Mouse (Mus musculus): ENCODE data around the gene Arhgap22. TPM values are rescaled to one million over a fixed set of nuclear protein-coding genes. Genes with fewer than 3 reads are reported as not detected.

Arhgap22 gene
- total RNA-seq, 2 experiments from 2014 or later: not detected

GRCm38 (mm10) chr14:33260131-33260530 is 46.3 kb downstream of the Arhgap22 start:
- ATAC-seq (replicated peaks; ENCODE audit: low FRiP score, low TSS enrichment, poor library complexity, severe bottlenecking): no peak

GRCm38 (mm10) chr14:33264795-33265194 is 51.0 kb downstream of the Arhgap22 start:
- ATAC-seq (replicated peaks; ENCODE audit: low FRiP score, low TSS enrichment, poor library complexity, severe bottlenecking): no peak

- no peak for ATAC-seq (replicated peaks; ENCODE audit: low FRiP score, low TSS enrichment, poor library complexity, severe bottlenecking)
Measured at GRCm38 (mm10) chr14:33276240-33276639, 62.4 kb downstream of the Arhgap22 start.

GRCm38 (mm10) chr14:33278374-33278773 is 64.5 kb downstream of the Arhgap22 start:
- no peak for ATAC-seq (replicated peaks; ENCODE audit: low FRiP score, low TSS enrichment, poor library complexity, severe bottlenecking)

GRCm38 (mm10) chr14:33280921-33281320 is 67.1 kb downstream of the Arhgap22 start:
- ATAC-seq (replicated peaks; ENCODE audit: low FRiP score, low TSS enrichment, poor library complexity, severe bottlenecking): no peak

- no peak for ATAC-seq (replicated peaks; ENCODE audit: low FRiP score, low TSS enrichment, poor library complexity, severe bottlenecking)
Measured at GRCm38 (mm10) chr14:33282447-33282846, 68.6 kb downstream of the Arhgap22 start.

- no peak for ATAC-seq (replicated peaks; ENCODE audit: low FRiP score, low TSS enrichment, poor library complexity, severe bottlenecking)
Measured at GRCm38 (mm10) chr14:33287920-33288319, 74.1 kb downstream of the Arhgap22 start.

GRCm38 (mm10) chr14:33290038-33290437 is 76.2 kb downstream of the Arhgap22 start:
- no peak for ATAC-seq (replicated peaks; ENCODE audit: low FRiP score, low TSS enrichment, poor library complexity, severe bottlenecking)

- ATAC-seq (replicated peaks; ENCODE audit: low FRiP score, low TSS enrichment, poor library complexity, severe bottlenecking): peak; percentile 81
Measured at GRCm38 (mm10) chr14:33294488-33294887, 80.7 kb downstream of the Arhgap22 start.

- ATAC-seq (replicated peaks; ENCODE audit: low FRiP score, low TSS enrichment, poor library complexity, severe bottlenecking): no peak
Measured at GRCm38 (mm10) chr14:33296698-33297341, 83.0 kb downstream of the Arhgap22 start.

GRCm38 (mm10) chr14:33300591-33300990 is 86.8 kb downstream of the Arhgap22 start:
- ATAC-seq (replicated peaks; ENCODE audit: low FRiP score, low TSS enrichment, poor library complexity, severe bottlenecking): no peak

- peak; percentile 88 for ATAC-seq (replicated peaks; ENCODE audit: low FRiP score, low TSS enrichment, poor library complexity, severe bottlenecking)
Measured at GRCm38 (mm10) chr14:33303348-33303819, 89.6 kb downstream of the Arhgap22 start.

- ATAC-seq (replicated peaks; ENCODE audit: low FRiP score, low TSS enrichment, poor library complexity, severe bottlenecking): no peak
Measured at GRCm38 (mm10) chr14:33305645-33306281, 91.9 kb downstream of the Arhgap22 start.

GRCm38 (mm10) chr14:33310719-33311118 is 96.9 kb downstream of the Arhgap22 start:
- no peak for ATAC-seq (replicated peaks; ENCODE audit: low FRiP score, low TSS enrichment, poor library complexity, severe bottlenecking)

GRCm38 (mm10) chr14:33312309-33312708 is 98.5 kb downstream of the Arhgap22 start:
- no peak for ATAC-seq (replicated peaks; ENCODE audit: low FRiP score, low TSS enrichment, poor library complexity, severe bottlenecking)

GRCm38 (mm10) chr14:33313624-33314023 is 99.8 kb downstream of the Arhgap22 start:
- peak; percentile 83 for ATAC-seq (replicated peaks; ENCODE audit: low FRiP score, low TSS enrichment, poor library complexity, severe bottlenecking)

GRCm38 (mm10) chr14:33314160-33314559 is 100.3 kb downstream of the Arhgap22 start:
- ATAC-seq (replicated peaks; ENCODE audit: low FRiP score, low TSS enrichment, poor library complexity, severe bottlenecking): no peak

- no peak for ATAC-seq (replicated peaks; ENCODE audit: low FRiP score, low TSS enrichment, poor library complexity, severe bottlenecking)
Measured at GRCm38 (mm10) chr14:33315111-33315510, 101.3 kb downstream of the Arhgap22 start.

GRCm38 (mm10) chr14:33315771-33316170 is 101.9 kb downstream of the Arhgap22 start:
- no peak for ATAC-seq (replicated peaks; ENCODE audit: low FRiP score, low TSS enrichment, poor library complexity, severe bottlenecking)

- ATAC-seq (replicated peaks; ENCODE audit: low FRiP score, low TSS enrichment, poor library complexity, severe bottlenecking): no peak
Measured at GRCm38 (mm10) chr14:33317946-33318345, 104.1 kb downstream of the Arhgap22 start.

Measured in megakaryocyte-erythroid progenitor cell, adult 5-6 weeks (primary cell).